Mouse (Mus musculus) neural tube, embryonic 11.5 days (tissue): ENCODE results near the gene Chst12. TPM values are rescaled to one million over a fixed set of nuclear protein-coding genes. Genes with fewer than 3 reads are reported as not detected.

Source experiments
- ATAC-seq: fragments of 200-750 bp; cut with Nextera tagmentation; 2 replicates; pipeline ENCODE4 v1.8.0; 2017; ENCODE audit warnings: moderate number of reproducible peaks, mild to moderate bottlenecking, moderate TSS enrichment, moderate library complexity; ENCODE audit not compliant: insufficient read depth, low FRiP score, low TSS enrichment
- DNase-seq: peaks from one replicate; pipeline ENCODE4 v3.0.0-alpha.2; 2015; ENCODE audit warnings: low spot score
- H3K27ac ChIP-seq: fragments of 300-500 bp; sonication (generic); 2 replicates; pipeline ENCODE4 v1.5.1; 2014; ENCODE audit warnings: low read depth, mild to moderate bottlenecking, low read length
- H3K27me3 ChIP-seq: fragments of 300-500 bp; sonication (generic); 2 replicates; pipeline ENCODE4 v1.6.1; 2014; ENCODE audit warnings: mild to moderate bottlenecking, low read length, mixed read lengths; ENCODE audit not compliant: control insufficient read depth, insufficient read depth
- H3K36me3 ChIP-seq: fragments of 300-500 bp; sonication (generic); 2 replicates; pipeline ENCODE4 v1.6.1; 2014; ENCODE audit warnings: mild to moderate bottlenecking, low read length, moderate library complexity, mixed read lengths; ENCODE audit not compliant: control insufficient read depth, insufficient read depth
- H3K4me1 ChIP-seq: fragments of 300-500 bp; sonication (generic); 2 replicates; pipeline ENCODE4 v1.6.1; 2014; ENCODE audit warnings: low read length, mixed read lengths; ENCODE audit not compliant: control insufficient read depth, insufficient read depth
- H3K4me2 ChIP-seq: fragments of 300-500 bp; sonication (generic); 2 replicates; pipeline ENCODE4 v1.6.1; 2014; ENCODE audit warnings: low read depth, mild to moderate bottlenecking, moderate library complexity
- H3K4me3 ChIP-seq: fragments of 300-500 bp; sonication (generic); 2 replicates; pipeline ENCODE4 v1.5.1; 2014; ENCODE audit warnings: low read depth, low read length
- H3K9ac ChIP-seq: fragments of 300-500 bp; sonication (generic); 2 replicates; pipeline ENCODE4 v1.6.1; 2014; ENCODE audit warnings: mild to moderate bottlenecking, low read length
- H3K9me3 ChIP-seq: fragments of 300-500 bp; sonication (generic); 2 replicates; pipeline ENCODE4 v1.6.1; 2016; ENCODE audit warnings: low read length; ENCODE audit not compliant: control insufficient read depth
- WGBS: fragments of 180-500 bp; shearing (Covaris S2); extraction: QIAGEN DNeasy Blood & Tissue Kit; methylation state at CpG from one replicate; pipeline ENCODE4 v1.1.7; 2014; 5-methylcytosine and 5-hydroxymethylcytosine counted together
- polyA plus RNA-seq: library from polyadenylated mRNA; unstranded; fragments of >200 nt; fragmentation: Nextera tagmentation; extraction: Ambion mirVana; gene quantifications from 2 replicates; pipeline ENCODE4 v1.2.1, GENCODE M21; 2014

Chst12 gene
- polyA plus RNA-seq, 1 experiment from 2014 or later: 15.5 TPM

GRCm38 (mm10) chr5:140565451-140565850, 60.1 kb downstream of the Chst12 start:
- WGBS: 29% methylated on average over 5 of the region's 5 CpGs
- Histone ChIP-seq H3K9ac (no peak overlapping the region), H3K4me3 (no peak overlapping the region), H3K9me3 (no peaks in the 10 kb centered on the region), H3K27me3 (no peaks in the 10 kb centered on the region), H3K36me3 (no peaks in the 10 kb centered on the region), H3K4me2 (no peak overlapping the region), H3K4me1 (peaks cover 7% of the 10 kb centered on the region), H3K27ac (no peak overlapping the region)
- DNase-seq (no peak), ATAC-seq (no peak)

GRCm38 (mm10) chr5:140565856-140566255, 60.5 kb downstream of the Chst12 start:
- Histone ChIP-seq H3K36me3 (no peaks in the 10 kb centered on the region), H3K27ac (no peak overlapping the region), H3K4me3 (no peak overlapping the region), H3K9me3 (no peaks in the 10 kb centered on the region), H3K4me2 (no peak overlapping the region), H3K4me1 (peaks cover 7% of the 10 kb centered on the region), H3K9ac (no peak overlapping the region), H3K27me3 (no peaks in the 10 kb centered on the region)
- no peak for ATAC-seq
- peak; percentile 62 for DNase-seq
- WGBS: 70% methylated on average over 6 of the region's 6 CpGs

GRCm38 (mm10) chr5:140566271-140566670, 60.9 kb downstream of the Chst12 start:
- WGBS: 65% methylated on average over 4 of the region's 4 CpGs
- Histone ChIP-seq H3K4me2 (no peak overlapping the region), H3K9me3 (no peaks in the 10 kb centered on the region), H3K4me1 (peaks cover 7% of the 10 kb centered on the region), H3K36me3 (no peaks in the 10 kb centered on the region), H3K9ac (no peak overlapping the region), H3K27me3 (no peaks in the 10 kb centered on the region), H3K4me3 (no peak overlapping the region), H3K27ac (no peak overlapping the region)
- no peak for ATAC-seq
- DNase-seq: no peak

GRCm38 (mm10) chr5:140567321-140567720, 62.0 kb downstream of the Chst12 start:
- no peak overlapping the region for H3K4me3 ChIP-seq
- H3K9ac ChIP-seq: no peak overlapping the region
- H3K27me3 ChIP-seq: no peaks in the 10 kb centered on the region
- WGBS: 55% methylated on average over 11 of the region's 11 CpGs
- no peaks in the 10 kb centered on the region for H3K9me3 ChIP-seq
- no peak for DNase-seq
- ATAC-seq: no peak
- H3K36me3 ChIP-seq: no peaks in the 10 kb centered on the region
- peaks cover 7% of the 10 kb centered on the region for H3K4me1 ChIP-seq
- H3K27ac ChIP-seq: no peak overlapping the region
- H3K4me2 ChIP-seq: no peak overlapping the region

- no peak for ATAC-seq
- H3K9me3 ChIP-seq: no peaks in the 10 kb centered on the region
- DNase-seq: no peak
- H3K4me1 ChIP-seq: peaks cover 7% of the 10 kb centered on the region
- WGBS: 92% methylated on average over 5 of the region's 5 CpGs
- no peak overlapping the region for H3K9ac ChIP-seq
- no peak overlapping the region for H3K4me3 ChIP-seq
- H3K4me2 ChIP-seq: no peak overlapping the region
- H3K27ac ChIP-seq: no peak overlapping the region
- no peaks in the 10 kb centered on the region for H3K27me3 ChIP-seq
- no peaks in the 10 kb centered on the region for H3K36me3 ChIP-seq
These were observed 62.4 kb downstream of the Chst12 start for GRCm38 (mm10) chr5:140567751-140568150.

GRCm38 (mm10) chr5:140568321-140568970, 63.1 kb downstream of the Chst12 start:
- no peak overlapping the region for H3K4me3 ChIP-seq
- DNase-seq: peak; percentile 71
- 0 out of 2 replicates have a peak, but pooled peaks have one; percentile 15 for ATAC-seq
- H3K9me3 ChIP-seq: no peaks in the 10 kb centered on the region
- H3K9ac ChIP-seq: peak overlapping the region; percentile 18; the same call in 1 of the 2 replicates
- peaks cover 7% of the 10 kb centered on the region for H3K4me1 ChIP-seq
- 22% methylated on average over 10 of the region's 10 CpGs for WGBS
- H3K4me2 ChIP-seq: no peak overlapping the region
- no peaks in the 10 kb centered on the region for H3K36me3 ChIP-seq
- no peaks in the 10 kb centered on the region for H3K27me3 ChIP-seq
- no peak overlapping the region for H3K27ac ChIP-seq

- no peak for ATAC-seq
- no peak overlapping the region for H3K9ac ChIP-seq
- H3K9me3 ChIP-seq: no peaks in the 10 kb centered on the region
- H3K27me3 ChIP-seq: no peaks in the 10 kb centered on the region
- H3K4me2 ChIP-seq: no peak overlapping the region
- peaks cover 7% of the 10 kb centered on the region for H3K4me1 ChIP-seq
- DNase-seq: no peak
- WGBS: 82% methylated on average over 16 of the region's 16 CpGs
- no peak overlapping the region for H3K27ac ChIP-seq
- H3K4me3 ChIP-seq: no peak overlapping the region
- H3K36me3 ChIP-seq: no peaks in the 10 kb centered on the region
These were observed 63.8 kb downstream of the Chst12 start for GRCm38 (mm10) chr5:140569032-140569595.

GRCm38 (mm10) chr5:140570223-140570870, 65.0 kb downstream of the Chst12 start:
- H3K27me3 ChIP-seq: no peaks in the 10 kb centered on the region
- no peak overlapping the region for H3K27ac ChIP-seq
- H3K36me3 ChIP-seq: no peaks in the 10 kb centered on the region
- WGBS: 93% methylated on average over 13 of the region's 13 CpGs
- no peak overlapping the region for H3K4me2 ChIP-seq
- peaks cover 7% of the 10 kb centered on the region for H3K4me1 ChIP-seq
- no peak overlapping the region for H3K9ac ChIP-seq
- no peak overlapping the region for H3K4me3 ChIP-seq
- ATAC-seq (no peak), DNase-seq (no peak)
- H3K9me3 ChIP-seq: no peaks in the 10 kb centered on the region

- no peak overlapping the region for H3K27ac ChIP-seq
These were observed 65.9 kb downstream of the Chst12 start for GRCm38 (mm10) chr5:140571201-140571600.

More at GRCm38 (mm10) chr5:140571201-140571600, 65.9 kb downstream of the Chst12 start:
- Histone ChIP-seq H3K36me3 (no peaks in the 10 kb centered on the region), H3K4me1 (peaks cover 3% of the 10 kb centered on the region), H3K9ac (no peak overlapping the region), H3K4me2 (no peak overlapping the region), H3K27me3 (no peaks in the 10 kb centered on the region), H3K4me3 (no peak overlapping the region), H3K9me3 (no peaks in the 10 kb centered on the region)
- WGBS: 60% methylated on average over 4 of the region's 4 CpGs
- ATAC-seq (no peak), DNase-seq (no peak)
